Comparison of ENCODE assay signal across 9 mouse cellular contexts in the genomic region with DNA sequence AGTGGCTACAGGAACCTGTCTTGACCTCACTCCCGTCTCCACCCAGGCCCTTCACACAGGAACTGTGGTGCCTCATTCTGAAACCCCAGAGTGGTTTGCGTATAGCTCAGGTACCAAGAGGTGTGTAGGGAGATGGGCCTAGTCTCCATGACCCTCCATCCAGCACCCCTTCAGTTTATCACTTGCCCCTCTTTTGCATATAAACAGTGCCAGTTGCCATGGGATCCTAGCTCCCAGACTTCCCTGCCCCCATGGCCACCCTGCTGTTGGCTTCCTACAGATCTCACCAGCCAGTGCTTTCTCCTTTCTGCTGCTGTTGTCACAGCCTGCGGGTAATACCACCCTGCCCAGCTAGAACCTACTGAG. TPM values are rescaled to one million over a fixed set of nuclear protein-coding genes. Genes with fewer than 3 reads are reported as not detected.
A peak's percentile ranks its signal among the peaks of the same experiment; 100 is the strongest.
DNase-seq lines count a peak whose midpoint lies in the region; ATAC-seq and TF ChIP-seq lines count a peak whose summit lies in the region.
"Had no signal": no experiment of that assay in that cellular context is flagged by ENCODE, and none has a peak within 500 bp of the region (broad histone marks: within the 10 kb centered on the region; RNA-seq: fewer than 3 reads in every experiment).

No protein-coding gene starts in this region.

- 0 out of 2 replicates have a peak, but pooled peaks have one; percentile 5 for ATAC-seq in hindbrain, postnatal 0 days
- peak; percentile 5; the same call in 1 of the 2 replicates for ATAC-seq in midbrain, embryonic 16.5 days

- 58% methylated on average over 3 of the region's 3 CpGs for WGBS in kidney, adult 2 months
- 48% methylated on average over 3 of the region's 3 CpGs for WGBS in hindbrain, postnatal 0 days
- 49% methylated on average over 3 of the region's 3 CpGs for WGBS in midbrain, embryonic 16.5 days

- TF ChIP-seq POLR2A in kidney, adult 2 months (IDR thresholded peaks at IDR 0.05; ENCODE audit: low read depth, low read length): no peak

- no peak overlapping the region for H3K9ac ChIP-seq in hindbrain, postnatal 0 days (replicated peaks; ENCODE audit: low read length)
- H3K9ac ChIP-seq in midbrain, embryonic 16.5 days (ENCODE audit: low read depth, low read length): peak overlapping the region; percentile 38; the same call in 1 of the 2 replicates

- no peaks in the 10 kb centered on the region for H3K9me3 ChIP-seq in hindbrain, postnatal 0 days (ENCODE audit: low read length)
- H3K9me3 ChIP-seq in midbrain, embryonic 16.5 days (replicated peaks; ENCODE audit: control insufficient read depth, low read length, poor library complexity, severe bottlenecking): no peaks in the 10 kb centered on the region

- H3K36me3 ChIP-seq in kidney, adult 2 months (ENCODE audit: control insufficient read depth, insufficient read depth, low read length): no peaks in the 10 kb centered on the region
- no peaks in the 10 kb centered on the region for H3K36me3 ChIP-seq in hindbrain, postnatal 0 days (ENCODE audit: insufficient read depth, low read length)
- no peaks in the 10 kb centered on the region; the same call in 1 of the 2 replicates for H3K36me3 ChIP-seq in midbrain, embryonic 16.5 days (ENCODE audit: control insufficient read depth, insufficient read depth, low read length)

- H3K27me3 ChIP-seq in kidney, adult 2 months (replicated peaks; ENCODE audit: control insufficient read depth, insufficient read depth, low read length): no peaks in the 10 kb centered on the region
- H3K27me3 ChIP-seq in hindbrain, postnatal 0 days (ENCODE audit: insufficient read depth, low read length): no peaks in the 10 kb centered on the region
- H3K27me3 ChIP-seq in midbrain, embryonic 16.5 days (ENCODE audit: control insufficient read depth, insufficient read depth, low read depth, low read length): no peaks in the 10 kb centered on the region

- no peak for TF ChIP-seq CTCF in kidney, adult 2 months (conservative IDR thresholded peaks at IDR 0.05; ENCODE audit: insufficient read depth, insufficient read length, low read depth, low read length)
- no peak for TF ChIP-seq CTCF in hindbrain, postnatal 0 days (IDR thresholded peaks at IDR 0.05; ENCODE audit: low read depth)

- H3K27ac ChIP-seq in kidney, adult 2 months (ENCODE audit: insufficient read depth, low read depth, low read length): peak overlapping the region; percentile 66
- H3K27ac ChIP-seq in brown adipose tissue, adult 24 weeks (replicated peaks; ENCODE audit: low read depth, low read length): peak overlapping the region; percentile 89
- H3K27ac ChIP-seq in hindbrain, postnatal 0 days: peak overlapping the region; percentile 80
- H3K27ac ChIP-seq in midbrain, embryonic 16.5 days (ENCODE audit: low read length): peak overlapping the region; percentile 90

- H3K4me2 ChIP-seq in hindbrain, postnatal 0 days (ENCODE audit: low read depth, low read length): peak overlapping the region; percentile 42; the same call in 1 of the 2 replicates
- H3K4me2 ChIP-seq in midbrain, embryonic 16.5 days (ENCODE audit: low read length): peak overlapping the region; percentile 6; the same call in 1 of the 2 replicates

- peaks cover 53% of the 10 kb centered on the region for H3K4me1 ChIP-seq in kidney, adult 2 months (ENCODE audit: control insufficient read depth, insufficient read depth, low read length)
- peaks cover 65% of the 10 kb centered on the region for H3K4me1 ChIP-seq in brown adipose tissue, adult 24 weeks (ENCODE audit: control insufficient read depth, insufficient read depth, insufficient read length, low read length)
- peaks cover 55% of the 10 kb centered on the region for H3K4me1 ChIP-seq in hindbrain, postnatal 0 days (ENCODE audit: insufficient read depth, low read length)
- H3K4me1 ChIP-seq in midbrain, embryonic 16.5 days (ENCODE audit: control insufficient read depth, insufficient read depth, low read length): peaks cover 59% of the 10 kb centered on the region

- H3K4me3 ChIP-seq in kidney, adult 2 months (ENCODE audit: insufficient read depth, low read depth, low read length): no peak overlapping the region
- H3K4me3 ChIP-seq in brown adipose tissue, adult 24 weeks (ENCODE audit: insufficient read depth, low read depth, low read length): no peak overlapping the region
- H3K4me3 ChIP-seq in hindbrain, postnatal 0 days (ENCODE audit: low read length): no peak overlapping the region
- no peak overlapping the region for H3K4me3 ChIP-seq in midbrain, embryonic 16.5 days (ENCODE audit: low read depth, low read length)
- H3K4me3 ChIP-seq: erythroblast, embryonic 14.5 days had no signal

- DNase-seq in kidney, adult 2 months: no peak
- DNase-seq in kidney, postnatal 14 days: no peak
- DNase-seq in hindbrain, postnatal 0 days (ENCODE audit: low spot score): no peak
- no peak for DNase-seq in ovary, adult 18-20 months (ENCODE audit: low spot score)
- no peak for DNase-seq in spleen, adult 18-20 months
- DNase-seq in kidney, postnatal 25 days: no peak

RNA-seq across cellular contexts. Expression of a gene that starts 8.8 kb away (rescaled TPM):
- 41.8 and 42.7 TPM in 2 replicates for polyA plus RNA-seq in kidney, adult 2 months (2012; rRNA removed)
- 34.8 and 50.0 TPM in 2 replicates for polyA plus RNA-seq in brown adipose tissue, adult 24 weeks (2012; ENCODE audit: insufficient read depth, insufficient read length, missing spikeins)
- total RNA-seq in hindbrain, postnatal 0 days (2014; rRNA removed): 44.0 and 50.3 TPM in 2 replicates
- 13.4 and 19.2 TPM in 2 replicates for polyA plus RNA-seq in hindbrain, postnatal 0 days (2015; fragmentation: Nextera tagmentation; extraction: Ambion mirVana)
- polyA plus RNA-seq in midbrain, embryonic 16.5 days (2015; fragmentation: Nextera tagmentation; extraction: Ambion mirVana): 21.6 and 22.5 TPM in 2 replicates
